Mouse (Mus musculus) liver, postnatal 0 days (tissue): ENCODE measurements around the gene D16Ertd472e.

ENCODE experiments used
- CTCF ChIP-seq: sonication (generic); IDR thresholded peaks from 2 replicates; pipeline ENCODE4 v1.5.1; 2016; ENCODE audit warnings: antibody characterized with exemption, low read depth
- EP300 ChIP-seq: IDR thresholded peaks from 2 replicates; pipeline ENCODE4 v1.6.1; 2016; ENCODE audit warnings: antibody characterized with exemption, low read depth, mild to moderate bottlenecking

- no peak for TF ChIP-seq EP300
- no peak for TF ChIP-seq CTCF
Measured at GRCm38 (mm10) chr16:78522974-78523373, 53.5 kb downstream of the D16Ertd472e start.
